In genomic region chr10:75058761-75059395, GRCm38 (mm10) we compare ENCODE assay signal across 9 mouse cellular contexts. TPM values are rescaled to one million over a fixed set of nuclear protein-coding genes. Genes with fewer than 3 reads are reported as not detected.
A peak's percentile ranks its signal among the peaks of the same experiment; 100 is the strongest.
DNase-seq lines count a peak whose midpoint lies in the region; ATAC-seq lines count a peak whose summit lies in the region.
"Had no signal": no experiment of that assay in that cellular context is flagged by ENCODE, and none has a peak within 500 bp of the region (broad histone marks: within the 10 kb centered on the region; RNA-seq: fewer than 3 reads in every experiment).

No protein-coding gene starts in this region.

- H3K27ac ChIP-seq in forebrain, embryonic 12.5 days, result no peak overlapping the region
- no peak overlapping the region for H3K27ac ChIP-seq in liver, embryonic 15.5 days (replicated peaks)

- peaks cover 60% of the 10 kb centered on the region for H3K4me1 ChIP-seq in forebrain, embryonic 12.5 days
- H3K4me1 ChIP-seq in liver, embryonic 15.5 days (replicated peaks), result peaks cover 66% of the 10 kb centered on the region

- 9% methylated on average over 9 of the region's 9 CpGs for WGBS in forebrain, embryonic 12.5 days
- 50% methylated on average over 9 of the region's 9 CpGs for WGBS in liver, embryonic 15.5 days (ENCODE audit: insufficient replicate concordance)

- no peak for ATAC-seq in forebrain, embryonic 12.5 days (ENCODE audit: low FRiP score)
- no peak for ATAC-seq in liver, embryonic 15.5 days (ENCODE audit: insufficient read depth)

- no peaks in the 10 kb centered on the region for H3K9me3 ChIP-seq in forebrain, embryonic 12.5 days
- no peaks in the 10 kb centered on the region for H3K9me3 ChIP-seq in liver, embryonic 15.5 days (replicated peaks)

- peak; percentile 37 for DNase-seq in thymus, postnatal 0 days (ENCODE audit: low spot score)
- DNase-seq in thymus, postnatal 10 days (ENCODE audit: low spot score in 2 of 2), result no peak
- DNase-seq in thymus, postnatal 25 days, result peak; percentile 14
- DNase-seq in right cerebral cortex, postnatal 36 days (ENCODE audit: low spot score in 2 of 2), result no peak
- DNase-seq in cerebellum, postnatal 25 days, result no peak
- no peak for DNase-seq in cerebellum, postnatal 36 days

- no peaks in the 10 kb centered on the region for H3K36me3 ChIP-seq in forebrain, embryonic 12.5 days (replicated peaks)
- H3K36me3 ChIP-seq in liver, embryonic 15.5 days (replicated peaks), result no peaks in the 10 kb centered on the region

- no peak overlapping the region for H3K4me3 ChIP-seq in forebrain, embryonic 12.5 days (replicated peaks)
- no peak overlapping the region for H3K4me3 ChIP-seq in liver, embryonic 15.5 days (replicated peaks)

- peak overlapping the region; percentile 85 for H3K4me2 ChIP-seq in forebrain, embryonic 12.5 days
- H3K4me2 ChIP-seq in liver, embryonic 15.5 days, result peak overlapping the region; percentile 72

- H3K27me3 ChIP-seq in forebrain, embryonic 12.5 days, result peaks cover 11% of the 10 kb centered on the region; the same call in 1 of the 2 replicates
- H3K27me3 ChIP-seq in liver, embryonic 15.5 days, result peaks cover 42% of the 10 kb centered on the region

- H3K9ac ChIP-seq in forebrain, embryonic 12.5 days, result no peak overlapping the region
- no peak overlapping the region for H3K9ac ChIP-seq in liver, embryonic 15.5 days

RNA-seq across cellular contexts. Expression of gene Bcr, which starts 1.5 kb away (rescaled TPM):
- polyA plus RNA-seq in thymus, postnatal 0 days (2015; fragmentation: Nextera tagmentation; extraction: Ambion mirVana), result 4.0 and 5.6 TPM in 2 replicates
- 11.5 TPM in 2 replicates for polyA plus RNA-seq in forebrain, embryonic 12.5 days (2016; fragmentation: Nextera tagmentation; extraction: Ambion mirVana)
- 1.3 and 1.9 TPM in 2 replicates for polyA plus RNA-seq in liver, embryonic 15.5 days (2015; fragmentation: Nextera tagmentation; extraction: Ambion mirVana)

RNA-seq across cellular contexts. Expression of gene Rab36, which starts 22.0 kb away (rescaled TPM):
- polyA plus RNA-seq in thymus, postnatal 0 days (2015; fragmentation: Nextera tagmentation; extraction: Ambion mirVana), result 0.77 and 1.2 TPM in 2 replicates
- polyA plus RNA-seq in forebrain, embryonic 12.5 days (2016; fragmentation: Nextera tagmentation; extraction: Ambion mirVana), result 12.2 and 13.5 TPM in 2 replicates
- 1.7 and 2.1 TPM in 2 replicates for polyA plus RNA-seq in liver, embryonic 15.5 days (2015; fragmentation: Nextera tagmentation; extraction: Ambion mirVana)

RNA-seq across cellular contexts. Expression of gene Rsph14, which starts 26.5 kb away (rescaled TPM):
- 0.39 and 0.55 TPM in 2 replicates for polyA plus RNA-seq in thymus, postnatal 0 days (2015; fragmentation: Nextera tagmentation; extraction: Ambion mirVana)
- 0.72 TPM in 1 of 2 replicates, not detected in the other for polyA plus RNA-seq in forebrain, embryonic 12.5 days (2016; fragmentation: Nextera tagmentation; extraction: Ambion mirVana)
- not detected in 2 replicates for polyA plus RNA-seq in liver, embryonic 15.5 days (2015; fragmentation: Nextera tagmentation; extraction: Ambion mirVana)
- polyA plus RNA-seq: heart, embryonic 14.5 days had no signal

Comparison
In these comparisons a context has a peak if more than half of its experiments do, and no peak if none do; other contexts are left out.
1. DNase-seq: peak in thymus, postnatal 0 days (single experiment) and thymus, postnatal 25 days (single experiment); none in thymus, postnatal 10 days (0 of 2), right cerebral cortex, postnatal 36 days (0 of 2), cerebellum, postnatal 25 days (0 of 2) and cerebellum, postnatal 36 days (0 of 2).